Mouse (Mus musculus) liver, adult 2 months (tissue): Measurements from ENCODE around the gene Nsmce1. TPM values are rescaled to one million over a fixed set of nuclear protein-coding genes. Genes with fewer than 3 reads are reported as not detected.

ENCODE experiments used
- DNase-seq: peaks from one replicate; pipeline ENCODE4 v3.0.0-alpha.2; 2011; ENCODE audit warnings: low read depth, low spot score; ENCODE audit errors: extremely low read depth
- H3K27ac ChIP-seq: fragments of 200-500 bp; replicated peaks from 2 replicates; pipeline ENCODE4 v1.5.1; 2012; ENCODE audit warnings: low read depth, mild to moderate bottlenecking, control low read depth, inconsistent platforms, low read length; ENCODE audit not compliant: insufficient read depth
- H3K27me3 ChIP-seq: fragments of 200-500 bp; 2 replicates; pipeline ENCODE4 v1.6.1; 2012; ENCODE audit warnings: mild to moderate bottlenecking, moderate library complexity, low read length, inconsistent platforms; ENCODE audit not compliant: control insufficient read depth, insufficient read depth
- H3K36me3 ChIP-seq: fragments of 200-500 bp; 2 replicates; pipeline ENCODE4 v1.6.1; 2012; ENCODE audit warnings: low read length, inconsistent platforms; ENCODE audit not compliant: control insufficient read depth, insufficient read depth
- H3K4me1 ChIP-seq: fragments of 200-500 bp; 2 replicates; pipeline ENCODE4 v1.6.1; 2011; ENCODE audit warnings: low read length; ENCODE audit not compliant: control insufficient read depth, insufficient read depth
- H3K4me3 ChIP-seq: fragments of 200-500 bp; 2 replicates; pipeline ENCODE4 v1.5.1; 2011; ENCODE audit warnings: low read depth, mild to moderate bottlenecking, control low read depth, low read length, moderate library complexity; ENCODE audit not compliant: insufficient read depth
- H3K79me2 ChIP-seq: fragments of 200-500 bp; 2 replicates; pipeline ENCODE4 v1.6.1; 2012; ENCODE audit warnings: inconsistent platforms, mild to moderate bottlenecking, low read length, moderate library complexity; ENCODE audit not compliant: control insufficient read depth, insufficient read depth
- H3K9ac ChIP-seq: fragments of 200-500 bp; 2 replicates; pipeline ENCODE4 v1.6.1; 2012; ENCODE audit warnings: low read depth, mild to moderate bottlenecking, control low read depth, inconsistent platforms, low read length
- CTCF ChIP-seq: fragments of 200-500 bp; IDR thresholded peaks from 2 replicates; pipeline ENCODE4 v1.5.1; 2011; ENCODE audit warnings: low read depth, low read length, control low read depth
- POLR2A ChIP-seq: fragments of 200-500 bp; IDR thresholded peaks from 2 replicates; pipeline ENCODE4 v1.6.1; 2011; ENCODE audit warnings: low read length, control low read depth; ENCODE audit not compliant: insufficient read depth; ENCODE audit errors: extremely low read depth
- WGBS: fragments of 180-500 bp; shearing (Covaris S2); methylation state at CpG from one replicate; pipeline ENCODE4 v1.1.7; 2018; 5-methylcytosine and 5-hydroxymethylcytosine counted together
- polyA plus RNA-seq: library from polyadenylated mRNA; depleted of rRNA; stranded (reverse); fragments of >200 nt; gene quantifications from 2 replicates; pipeline ENCODE4 v1.2.3, GENCODE M21; 2012
- total RNA-seq: library from RNA; depleted of rRNA; stranded (reverse); fragments of >200 nt; gene quantifications from 2 replicates; pipeline ENCODE4 v1.2.3, GENCODE M21; 2014

Nsmce1 gene
- total and polyA plus RNA-seq, 2 experiments: 19.3 to 19.9 TPM

- WGBS: 31% methylated on average over 3 of the region's 3 CpGs
- no peaks in the 10 kb centered on the region for H3K27me3 ChIP-seq
- no peak overlapping the region for H3K4me3 ChIP-seq
- DNase-seq: no peak
- TF ChIP-seq POLR2A (no peak), CTCF (no peak)
- H3K79me2 ChIP-seq: no peaks in the 10 kb centered on the region
- H3K4me1 ChIP-seq: no peaks in the 10 kb centered on the region
- no peak overlapping the region for H3K9ac ChIP-seq
- no peak overlapping the region for H3K27ac ChIP-seq
- no peaks in the 10 kb centered on the region for H3K36me3 ChIP-seq
Measured at GRCm38 (mm10) chr7:125523051-125523450, 31.7 kb upstream of the Nsmce1 start.

GRCm38 (mm10) chr7:125519715-125520114 lies 28.3 kb upstream of the Nsmce1 start:
- 94% methylated on average over 3 of the region's 3 CpGs for WGBS
- H3K79me2 ChIP-seq: no peaks in the 10 kb centered on the region
- no peaks in the 10 kb centered on the region for H3K27me3 ChIP-seq
- no peak overlapping the region for H3K27ac ChIP-seq
- H3K36me3 ChIP-seq: no peaks in the 10 kb centered on the region
- TF ChIP-seq POLR2A (no peak), CTCF (no peak)
- no peaks in the 10 kb centered on the region for H3K4me1 ChIP-seq
- no peak overlapping the region for H3K9ac ChIP-seq
- no peak overlapping the region for H3K4me3 ChIP-seq
- no peak for DNase-seq

- no peaks in the 10 kb centered on the region for H3K27me3 ChIP-seq
- H3K9ac ChIP-seq: no peak overlapping the region
- no peak overlapping the region for H3K4me3 ChIP-seq
- no peaks in the 10 kb centered on the region for H3K79me2 ChIP-seq
- WGBS: 90% methylated on average over 6 of the region's 6 CpGs
- no peak for DNase-seq
- no peak overlapping the region for H3K27ac ChIP-seq
- H3K4me1 ChIP-seq: no peaks in the 10 kb centered on the region
- no peaks in the 10 kb centered on the region for H3K36me3 ChIP-seq
- TF ChIP-seq CTCF: no peak
- TF ChIP-seq POLR2A: no peak
Measured at GRCm38 (mm10) chr7:125517470-125517869, 26.1 kb upstream of the Nsmce1 start.

GRCm38 (mm10) chr7:125516723-125517122 lies 25.3 kb upstream of the Nsmce1 start:
- no peak for DNase-seq
- Histone ChIP-seq H3K36me3 (no peaks in the 10 kb centered on the region), H3K4me1 (no peaks in the 10 kb centered on the region), H3K9ac (no peak overlapping the region), H3K27me3 (no peaks in the 10 kb centered on the region), H3K4me3 (no peak overlapping the region), H3K79me2 (no peaks in the 10 kb centered on the region), H3K27ac (no peak overlapping the region)
- TF ChIP-seq CTCF (no peak), POLR2A (no peak)
- 87% methylated on average over 8 of the region's 8 CpGs for WGBS

GRCm38 (mm10) chr7:125515081-125515853 lies 23.9 kb upstream of the Nsmce1 start:
- no peak for DNase-seq
- no peaks in the 10 kb centered on the region for H3K4me1 ChIP-seq
- WGBS: 77% methylated on average over 5 of the region's 5 CpGs
- no peaks in the 10 kb centered on the region for H3K36me3 ChIP-seq
- H3K27ac ChIP-seq: no peak overlapping the region
- no peak overlapping the region for H3K4me3 ChIP-seq
- no peak overlapping the region for H3K9ac ChIP-seq
- no peaks in the 10 kb centered on the region for H3K27me3 ChIP-seq
- H3K79me2 ChIP-seq: no peaks in the 10 kb centered on the region
- TF ChIP-seq CTCF: no peak
- TF ChIP-seq POLR2A: no peak

GRCm38 (mm10) chr7:125511852-125512251 lies 20.5 kb upstream of the Nsmce1 start:
- no peak overlapping the region for H3K9ac ChIP-seq
- TF ChIP-seq CTCF (no peak), POLR2A (no peak)
- no peaks in the 10 kb centered on the region for H3K4me1 ChIP-seq
- no peaks in the 10 kb centered on the region for H3K36me3 ChIP-seq
- H3K27me3 ChIP-seq: no peaks in the 10 kb centered on the region
- H3K27ac ChIP-seq: no peak overlapping the region
- H3K79me2 ChIP-seq: no peaks in the 10 kb centered on the region
- DNase-seq: no peak
- no peak overlapping the region for H3K4me3 ChIP-seq
- 76% methylated on average over 2 of the region's 2 CpGs for WGBS
